Mouse (Mus musculus): Measurements from ENCODE around the gene Gls. TPM values are rescaled to one million over a fixed set of nuclear protein-coding genes. Genes with fewer than 3 reads are reported as not detected.

The Gls gene
- polyA plus RNA-seq, 1 experiment, result 25.4 TPM

DNA sequence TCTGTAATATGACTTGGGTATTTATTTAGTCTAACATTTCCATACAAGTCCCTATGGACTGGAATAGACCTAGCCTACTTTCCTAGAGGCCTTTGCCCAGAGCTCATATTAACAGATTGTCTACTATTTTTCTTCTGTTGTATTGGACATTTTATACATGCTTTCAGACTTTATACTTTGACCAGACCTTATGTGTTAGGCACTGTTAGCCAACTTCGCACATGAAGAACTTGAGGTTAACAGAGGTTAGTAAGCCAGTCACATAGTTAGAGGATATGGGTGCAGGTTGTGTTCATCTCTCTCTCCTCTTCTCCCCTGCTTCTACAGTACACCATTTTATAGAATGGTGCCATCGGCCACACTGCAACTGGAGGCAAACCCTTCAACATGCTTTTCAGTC is 75.0 kb downstream of the Gls start:
- DNase-seq (ENCODE audit: low read depth), result no peak

DNA sequence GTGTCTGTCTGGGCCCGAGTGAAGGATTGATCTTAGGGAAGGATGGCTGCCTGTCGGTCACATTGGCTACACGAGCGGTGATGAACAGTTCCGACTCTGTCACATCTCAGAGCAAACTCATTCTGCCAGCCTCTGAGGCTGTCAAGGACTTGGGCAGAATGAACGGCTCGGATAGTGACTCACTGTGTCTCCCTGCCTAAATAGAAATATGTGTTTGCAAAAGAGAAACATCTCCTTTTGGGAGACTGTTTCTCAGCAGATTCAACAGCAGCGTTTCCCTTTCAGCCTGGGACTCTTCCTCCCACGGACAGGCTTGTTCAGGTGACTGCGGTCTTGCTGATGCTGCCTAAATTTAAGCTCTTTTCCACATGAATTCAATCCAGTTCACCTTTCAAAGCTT is 76.7 kb downstream of the Gls start:
- DNase-seq (ENCODE audit: low read depth), result no peak

GRCm38 (mm10) chr1:52154890-52155289 is 78.1 kb downstream of the Gls start:
- peak; percentile 14 for DNase-seq (ENCODE audit: low read depth)

DNA sequence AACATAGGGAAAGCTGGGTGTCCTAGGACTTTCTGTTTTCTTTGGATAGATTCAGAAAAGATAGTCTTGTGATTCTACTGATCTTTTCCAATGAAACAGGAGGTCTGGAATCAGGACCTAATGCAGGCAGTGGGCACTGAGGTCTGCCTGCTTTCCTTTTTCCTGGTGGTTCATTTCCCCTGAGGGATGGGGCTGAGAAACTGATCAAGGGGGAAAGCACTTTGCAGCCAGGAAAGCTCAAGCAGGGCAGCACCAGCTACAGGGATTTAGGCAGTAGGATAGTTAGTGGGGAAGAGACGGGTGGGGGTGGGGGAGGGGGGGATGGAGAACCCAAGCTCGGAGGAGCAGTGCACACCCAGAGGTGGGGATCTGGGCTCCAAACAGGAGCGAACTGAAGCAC is 80.1 kb downstream of the Gls start:
- no peak for DNase-seq (ENCODE audit: low read depth)

GRCm38 (mm10) chr1:52152369-52152768 is 80.7 kb downstream of the Gls start:
- DNase-seq (ENCODE audit: low read depth), result no peak

GRCm38 (mm10) chr1:52151166-52151565 is 81.9 kb downstream of the Gls start:
- DNase-seq (ENCODE audit: low read depth), result no peak

DNA sequence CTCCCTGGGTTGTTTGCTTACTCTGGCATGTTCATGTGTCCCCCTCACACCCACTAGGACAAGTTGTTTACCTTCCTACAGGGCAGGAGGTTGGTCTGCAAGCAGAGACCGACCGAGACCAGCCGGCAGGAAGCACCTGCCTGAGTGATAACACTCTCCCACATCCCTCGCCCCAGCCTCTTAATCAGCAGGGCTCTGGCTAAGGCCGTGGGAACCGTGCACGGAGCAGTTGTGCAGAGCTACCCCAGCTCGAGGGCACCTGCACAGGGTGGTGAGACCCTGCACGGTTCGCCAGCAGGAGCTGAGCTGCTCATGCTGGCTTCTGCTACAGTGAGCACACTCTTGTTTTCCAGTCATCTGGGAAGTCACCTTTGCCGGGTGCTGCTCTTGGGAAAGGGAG is 82.4 kb downstream of the Gls start:
- no peak for DNase-seq (ENCODE audit: low read depth)

GRCm38 (mm10) chr1:52149934-52150346 is 83.1 kb downstream of the Gls start:
- no peak for DNase-seq (ENCODE audit: low read depth)

DNA sequence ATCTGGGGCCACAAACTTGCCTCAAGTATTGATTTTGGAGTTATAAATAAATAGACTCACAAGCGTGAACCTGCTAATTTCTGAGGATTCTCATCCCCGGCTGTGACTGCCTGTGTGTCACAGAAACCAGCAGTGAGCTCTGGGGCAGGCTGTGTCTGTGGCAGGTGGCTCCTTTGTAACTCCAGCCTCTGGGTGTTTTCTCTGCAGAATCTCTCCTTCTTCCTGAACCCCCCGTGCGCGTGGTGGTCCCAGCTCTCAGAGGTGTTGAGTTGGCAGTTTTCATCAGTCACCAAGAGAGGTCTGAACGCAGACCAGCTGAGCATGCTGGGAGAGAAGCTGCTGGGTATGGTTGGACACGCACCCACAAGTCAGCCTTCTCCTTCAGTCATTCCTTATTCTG is 84.3 kb downstream of the Gls start:
- DNase-seq (ENCODE audit: low read depth), result no peak

- no peak for DNase-seq (ENCODE audit: low read depth)
Observed at GRCm38 (mm10) chr1:52148178-52148577, 84.9 kb downstream of the Gls start.

GRCm38 (mm10) chr1:52147431-52147830 is 85.6 kb downstream of the Gls start:
- DNase-seq (ENCODE audit: low read depth), result no peak

- no peak for DNase-seq (ENCODE audit: low read depth)
Observed at GRCm38 (mm10) chr1:52146214-52146970, 86.6 kb downstream of the Gls start.

- no peak for DNase-seq (ENCODE audit: low read depth)
Observed at GRCm38 (mm10) chr1:52144907-52145306, 88.1 kb downstream of the Gls start.

- no peak for DNase-seq (ENCODE audit: low read depth)
Observed at GRCm38 (mm10) chr1:52143596-52144156, 89.4 kb downstream of the Gls start.

- no peak for DNase-seq (ENCODE audit: low read depth)
Observed at GRCm38 (mm10) chr1:52143191-52143590, 89.8 kb downstream of the Gls start.

DNA sequence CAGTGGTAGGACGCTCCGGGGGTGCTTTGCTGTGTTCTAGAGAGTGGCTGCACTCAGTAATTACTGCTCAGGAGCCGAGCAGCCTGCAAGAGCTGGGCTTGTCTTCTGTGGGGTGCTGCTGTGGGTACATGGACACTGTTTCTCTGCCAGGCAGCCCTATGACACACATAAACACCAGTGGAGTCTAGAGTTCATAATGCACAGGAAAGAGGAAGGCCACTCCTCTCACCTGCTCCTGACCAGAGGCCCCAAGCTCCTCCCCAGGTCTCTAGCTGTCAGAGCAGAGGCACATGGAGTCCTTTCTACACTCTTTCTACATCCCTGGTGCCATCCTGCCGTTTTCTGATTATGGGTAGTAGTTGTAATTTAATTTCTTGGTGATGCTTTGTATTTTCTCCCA is 90.9 kb downstream of the Gls start:
- DNase-seq (ENCODE audit: low read depth), result no peak

DNA sequence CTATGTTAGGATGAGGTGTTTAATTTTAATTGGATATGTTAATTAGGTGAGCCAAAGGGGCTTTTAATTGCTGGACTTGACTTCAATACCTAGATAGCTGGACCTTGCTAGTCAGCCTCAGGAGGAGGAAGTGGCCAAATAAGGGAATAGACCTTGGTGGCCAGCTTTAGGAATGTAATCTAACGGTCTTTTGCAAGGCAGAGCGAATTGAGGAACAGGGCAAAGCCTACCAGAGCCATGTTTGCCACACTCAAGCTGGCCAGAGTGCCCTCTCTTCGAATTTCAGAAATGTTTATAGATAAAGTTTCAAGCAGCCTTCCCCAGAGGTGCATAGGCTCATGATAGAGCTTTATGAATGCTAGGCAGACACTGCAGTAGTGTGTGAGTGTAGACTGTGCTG is 91.5 kb downstream of the Gls start:
- DNase-seq (ENCODE audit: low read depth), result no peak

GRCm38 (mm10) chr1:52140534-52140933 is 92.5 kb downstream of the Gls start:
- no peak for DNase-seq (ENCODE audit: low read depth)

GRCm38 (mm10) chr1:52137292-52137691 is 95.7 kb downstream of the Gls start:
- DNase-seq (ENCODE audit: low read depth), result no peak

DNA sequence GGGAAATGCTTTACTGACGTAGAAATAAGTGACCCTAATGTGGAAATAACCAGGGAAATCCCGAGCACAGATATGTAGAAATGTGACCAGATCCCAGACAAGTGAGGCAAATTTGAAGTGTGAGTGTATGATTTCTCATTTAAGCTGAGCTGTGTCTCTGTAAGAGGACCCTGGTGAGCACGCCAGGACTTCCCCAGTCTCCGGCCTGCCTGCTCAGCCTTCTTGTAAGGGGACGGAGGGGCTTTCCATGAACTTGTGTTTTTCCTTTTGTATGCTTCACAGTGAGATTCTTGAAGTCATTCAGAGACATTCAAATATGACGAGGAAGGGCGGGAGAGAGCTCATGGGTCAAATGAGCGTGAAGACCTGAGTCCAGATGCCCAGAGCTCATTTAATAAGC is 99.8 kb downstream of the Gls start:
- no peak for DNase-seq (ENCODE audit: low read depth)

GRCm38 (mm10) chr1:52131787-52132377 is 101.2 kb downstream of the Gls start:
- no peak for DNase-seq (ENCODE audit: low read depth)

- no peak for DNase-seq (ENCODE audit: low read depth)
Observed at GRCm38 (mm10) chr1:52129794-52130193, 103.2 kb downstream of the Gls start.

DNA sequence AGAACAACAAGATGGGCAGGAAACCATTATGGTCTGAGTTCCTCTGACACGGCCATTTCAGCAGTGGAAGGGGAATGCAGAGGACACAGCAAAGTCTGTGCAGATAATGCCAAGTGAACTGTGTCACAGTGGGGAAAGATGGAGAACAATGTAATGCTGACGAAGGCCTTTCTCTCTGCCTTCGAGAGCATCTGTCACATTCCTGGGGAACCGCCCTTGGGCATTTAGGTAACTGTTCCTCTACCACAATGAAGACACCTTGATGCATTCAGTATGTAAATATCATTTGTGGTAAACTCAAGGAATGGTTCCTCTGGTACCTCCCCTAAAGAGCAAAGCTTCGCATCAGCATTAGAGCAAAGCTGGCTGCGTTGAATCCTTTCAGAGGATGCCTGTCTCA is 105.7 kb downstream of the Gls start:
- no peak for DNase-seq (ENCODE audit: low read depth)
